Comparison of ENCODE assay signal across 16 mouse cellular contexts in the genomic region with DNA sequence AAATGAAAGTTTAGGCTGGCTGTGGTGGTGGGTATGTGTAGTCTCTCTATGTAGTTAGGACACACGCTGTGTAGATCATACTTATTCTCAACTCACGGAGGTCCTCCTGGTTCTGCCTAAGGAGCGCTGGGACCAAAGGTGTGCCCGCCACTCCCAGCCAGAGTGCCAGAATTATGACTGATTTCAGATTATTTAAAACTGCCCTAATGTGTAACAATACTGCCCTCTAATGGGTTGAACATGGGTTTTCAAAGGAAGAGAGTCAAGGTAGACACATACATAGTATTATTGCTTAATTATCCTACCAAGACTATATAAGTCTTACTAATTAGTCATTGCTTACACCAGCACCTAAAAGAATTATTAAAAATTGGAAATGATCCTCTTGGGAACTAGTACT. TPM values are rescaled to one million over a fixed set of nuclear protein-coding genes. Genes with fewer than 3 reads are reported as not detected.
DNase-seq lines count a peak whose midpoint lies in the region; ATAC-seq and TF ChIP-seq lines count a peak whose summit lies in the region.
"Had no signal": no experiment of that assay in that cellular context is flagged by ENCODE, and none has a peak within 500 bp of the region (broad histone marks: within the 10 kb centered on the region; RNA-seq: fewer than 3 reads in every experiment).

No protein-coding gene starts in this region.

- no peak for TF ChIP-seq EP300 in stomach, postnatal 0 days (optimal IDR thresholded peaks at IDR 0.05)

- peaks cover 39% of the 10 kb centered on the region for H3K36me3 ChIP-seq in hindbrain, postnatal 0 days (ENCODE audit: insufficient read depth, low read length)
- H3K36me3 ChIP-seq in hindbrain, embryonic 13.5 days = peaks cover 55% of the 10 kb centered on the region
- H3K36me3 ChIP-seq in stomach, postnatal 0 days (ENCODE audit: control insufficient read depth, insufficient read depth, low read length) = peaks cover 17% of the 10 kb centered on the region; the same call in 1 of the 2 replicates
- peaks cover 17% of the 10 kb centered on the region for H3K36me3 ChIP-seq in forebrain, embryonic 16.5 days (ENCODE audit: control insufficient read depth, insufficient read depth)

- no peak for ATAC-seq in hindbrain, postnatal 0 days
- no peak for ATAC-seq in hindbrain, embryonic 13.5 days (ENCODE audit: low FRiP score)
- no peak for ATAC-seq in stomach, postnatal 0 days (ENCODE audit: low FRiP score, low TSS enrichment)
- ATAC-seq in forebrain, embryonic 16.5 days = no peak

- H3K27ac ChIP-seq in hindbrain, postnatal 0 days = no peak overlapping the region
- no peak overlapping the region for H3K27ac ChIP-seq in hindbrain, embryonic 13.5 days
- H3K27ac ChIP-seq in bone marrow macrophage, adult 2 months (ENCODE audit: insufficient read depth, low read depth, low read length) = no peak overlapping the region
- H3K27ac ChIP-seq in stomach, postnatal 0 days (replicated peaks) = no peak overlapping the region
- no peak overlapping the region for H3K27ac ChIP-seq in forebrain, embryonic 16.5 days (ENCODE audit: low read length)
- H3K27ac ChIP-seq: forebrain, embryonic 12.5 days; midbrain, embryonic 12.5 days had no signal

- peak; percentile 10 for DNase-seq in hindbrain, postnatal 0 days (ENCODE audit: low spot score)
- DNase-seq in lung, postnatal 10 days = peak; percentile 12
- no peak for DNase-seq in lung, postnatal 25 days (ENCODE audit: low spot score)
- DNase-seq in stomach, postnatal 0 days (ENCODE audit: low spot score) = no peak
- DNase-seq: gastrocnemius, postnatal 14 days; kidney, adult 11 months; spleen, adult 18-20 months had no signal

- H3K27me3 ChIP-seq in hindbrain, postnatal 0 days (ENCODE audit: insufficient read depth, low read length) = no peaks in the 10 kb centered on the region
- H3K27me3 ChIP-seq in hindbrain, embryonic 13.5 days = no peaks in the 10 kb centered on the region
- no peaks in the 10 kb centered on the region for H3K27me3 ChIP-seq in stomach, postnatal 0 days (ENCODE audit: control insufficient read depth, insufficient read depth, low read length)
- H3K27me3 ChIP-seq in forebrain, embryonic 16.5 days (replicated peaks; ENCODE audit: control insufficient read depth, insufficient read depth, low read length) = no peaks in the 10 kb centered on the region
- H3K27me3 ChIP-seq: forebrain, embryonic 12.5 days; midbrain, embryonic 12.5 days had no signal

- peak; percentile 47; the same call in 1 of the 2 replicates for TF ChIP-seq CTCF in hindbrain, postnatal 0 days (IDR thresholded peaks at IDR 0.05; ENCODE audit: low read depth)
- 0 out of 2 replicates have a peak, but pooled peaks have one; percentile 13 for TF ChIP-seq CTCF in bone marrow macrophage, adult 2 months (IDR thresholded peaks at IDR 0.05; ENCODE audit: low read depth, low read length)
- TF ChIP-seq CTCF in stomach, postnatal 0 days (IDR thresholded peaks at IDR 0.05; ENCODE audit: low read depth) = peak; percentile 70

- no peak overlapping the region for H3K4me3 ChIP-seq in hindbrain, postnatal 0 days (ENCODE audit: low read length)
- no peak overlapping the region for H3K4me3 ChIP-seq in hindbrain, embryonic 13.5 days
- no peak overlapping the region for H3K4me3 ChIP-seq in bone marrow macrophage, adult 2 months (ENCODE audit: insufficient read depth, low read length)
- no peak overlapping the region for H3K4me3 ChIP-seq in stomach, postnatal 0 days (ENCODE audit: low read depth, low read length)
- no peak overlapping the region for H3K4me3 ChIP-seq in forebrain, embryonic 16.5 days (replicated peaks; ENCODE audit: low read length)
- H3K4me3 ChIP-seq: forebrain, embryonic 12.5 days; midbrain, embryonic 12.5 days had no signal

- H3K9me3 ChIP-seq in hindbrain, postnatal 0 days (ENCODE audit: low read length) = no peaks in the 10 kb centered on the region
- no peaks in the 10 kb centered on the region for H3K9me3 ChIP-seq in hindbrain, embryonic 13.5 days
- no peaks in the 10 kb centered on the region for H3K9me3 ChIP-seq in stomach, postnatal 0 days (ENCODE audit: control insufficient read depth, low read length)
- no peaks in the 10 kb centered on the region for H3K9me3 ChIP-seq in forebrain, embryonic 16.5 days (ENCODE audit: control insufficient read depth, low read length)
- H3K9me3 ChIP-seq: forebrain, embryonic 12.5 days; midbrain, embryonic 12.5 days had no signal

- no peaks in the 10 kb centered on the region for H3K4me1 ChIP-seq in hindbrain, postnatal 0 days (ENCODE audit: insufficient read depth, low read length)
- no peaks in the 10 kb centered on the region for H3K4me1 ChIP-seq in hindbrain, embryonic 13.5 days (replicated peaks)
- no peaks in the 10 kb centered on the region for H3K4me1 ChIP-seq in bone marrow macrophage, adult 2 months (ENCODE audit: control insufficient read depth, insufficient read depth, low read length)
- H3K4me1 ChIP-seq in stomach, postnatal 0 days (replicated peaks; ENCODE audit: control insufficient read depth, insufficient read depth) = no peaks in the 10 kb centered on the region
- no peaks in the 10 kb centered on the region for H3K4me1 ChIP-seq in forebrain, embryonic 16.5 days (replicated peaks; ENCODE audit: control insufficient read depth, insufficient read depth, low read length)
- H3K4me1 ChIP-seq: forebrain, embryonic 12.5 days; midbrain, embryonic 12.5 days had no signal

- H3K9ac ChIP-seq in hindbrain, postnatal 0 days (replicated peaks; ENCODE audit: low read length) = no peak overlapping the region
- no peak overlapping the region for H3K9ac ChIP-seq in hindbrain, embryonic 13.5 days
- no peak overlapping the region for H3K9ac ChIP-seq in stomach, postnatal 0 days (ENCODE audit: low read length)
- no peak overlapping the region for H3K9ac ChIP-seq in forebrain, embryonic 16.5 days (replicated peaks; ENCODE audit: low read depth, low read length)
- H3K9ac ChIP-seq: forebrain, embryonic 12.5 days; midbrain, embryonic 12.5 days had no signal

- H3K4me2 ChIP-seq in hindbrain, postnatal 0 days (ENCODE audit: low read depth, low read length) = no peak overlapping the region
- H3K4me2 ChIP-seq in hindbrain, embryonic 13.5 days = no peak overlapping the region
- H3K4me2 ChIP-seq in stomach, postnatal 0 days (replicated peaks; ENCODE audit: low read depth) = no peak overlapping the region
- no peak overlapping the region for H3K4me2 ChIP-seq in forebrain, embryonic 16.5 days (ENCODE audit: low read length)
- H3K4me2 ChIP-seq: forebrain, embryonic 12.5 days; midbrain, embryonic 12.5 days had no signal

- WGBS in hindbrain, postnatal 0 days = 87% methylated on average over 4 of the region's 4 CpGs
- 91% methylated on average over 4 of the region's 4 CpGs for WGBS in hindbrain, embryonic 13.5 days
- WGBS in stomach, postnatal 0 days = 87% methylated on average over 4 of the region's 4 CpGs
- WGBS in forebrain, embryonic 16.5 days = 82% methylated on average over 4 of the region's 4 CpGs

- no peak for TF ChIP-seq POLR2A in bone marrow macrophage, adult 2 months (IDR thresholded peaks at IDR 0.05; ENCODE audit: borderline replicate concordance, low read depth, low read length)

RNA-seq across cellular contexts. Expression of gene P4ha1, which starts 35.6 kb away (rescaled TPM):
- total RNA-seq in hindbrain, postnatal 0 days (2014; rRNA removed) = 17.6 and 18.3 TPM in 2 replicates
- polyA plus RNA-seq in hindbrain, postnatal 0 days (2015; fragmentation: Nextera tagmentation; extraction: Ambion mirVana) = 12.7 and 13.3 TPM in 2 replicates
- polyA plus RNA-seq in hindbrain, embryonic 13.5 days (2015; fragmentation: Nextera tagmentation; extraction: Ambion mirVana) = 28.7 and 29.9 TPM in 2 replicates
- 58.7 and 59.2 TPM in 2 replicates for polyA plus RNA-seq in bone marrow macrophage, adult 2 months (2012; ENCODE audit: insufficient read depth, insufficient read length, missing spikeins)
- polyA plus RNA-seq in stomach, postnatal 0 days (2015; fragmentation: Nextera tagmentation; extraction: Ambion mirVana) = 13.9 and 17.9 TPM in 2 replicates
- polyA plus RNA-seq in forebrain, embryonic 16.5 days (2015; fragmentation: Nextera tagmentation; extraction: Ambion mirVana) = 32.8 and 46.6 TPM in 2 replicates

RNA-seq across cellular contexts. Expression of gene Gm10273, which starts 36.7 kb away (rescaled TPM):
- total RNA-seq in hindbrain, postnatal 0 days (2014; rRNA removed) = 1.3 and 5.9 TPM in 2 replicates
- polyA plus RNA-seq in hindbrain, postnatal 0 days (2015; fragmentation: Nextera tagmentation; extraction: Ambion mirVana) = 4.0 and 7.7 TPM in 2 replicates
- polyA plus RNA-seq in hindbrain, embryonic 13.5 days (2015; fragmentation: Nextera tagmentation; extraction: Ambion mirVana) = 1.6 and 2.9 TPM in 2 replicates
- polyA plus RNA-seq in bone marrow macrophage, adult 2 months (2012; ENCODE audit: insufficient read depth, insufficient read length, missing spikeins) = 22.1 and 25.2 TPM in 2 replicates
- polyA plus RNA-seq in stomach, postnatal 0 days (2015; fragmentation: Nextera tagmentation; extraction: Ambion mirVana) = 1.4 and 3.6 TPM in 2 replicates
- 2.1 and 7.6 TPM in 2 replicates for polyA plus RNA-seq in forebrain, embryonic 16.5 days (2015; fragmentation: Nextera tagmentation; extraction: Ambion mirVana)

RNA-seq across cellular contexts. Expression of gene Pla2g12b, which starts 44.7 kb away (rescaled TPM):
- total RNA-seq in hindbrain, postnatal 0 days (2014; rRNA removed) = not detected in 2 replicates
- polyA plus RNA-seq in hindbrain, postnatal 0 days (2015; fragmentation: Nextera tagmentation; extraction: Ambion mirVana) = not detected in 2 replicates
- polyA plus RNA-seq in hindbrain, embryonic 13.5 days (2015; fragmentation: Nextera tagmentation; extraction: Ambion mirVana) = not detected in 2 replicates
- polyA plus RNA-seq in bone marrow macrophage, adult 2 months (2012; ENCODE audit: insufficient read depth, insufficient read length, missing spikeins) = not detected in 2 replicates
- polyA plus RNA-seq in stomach, postnatal 0 days (2015; fragmentation: Nextera tagmentation; extraction: Ambion mirVana) = 34.6 and 38.5 TPM in 2 replicates
- not detected in 2 replicates for polyA plus RNA-seq in forebrain, embryonic 16.5 days (2015; fragmentation: Nextera tagmentation; extraction: Ambion mirVana)
- total RNA-seq: heart, postnatal 10 days; layer of hippocampus, postnatal 10 days; neutrophil, adult 5-6 weeks had no signal
- polyA plus RNA-seq: forebrain, embryonic 12.5 days; limb, embryonic 14.5 days; midbrain, embryonic 12.5 days had no signal

Comparison
In these comparisons a context has a peak if more than half of its experiments do, and no peak if none do; other contexts are left out.
1. DNase-seq: peak in hindbrain, postnatal 0 days (single experiment) and lung, postnatal 10 days (single experiment); none in lung, postnatal 25 days (single experiment) and stomach, postnatal 0 days (single experiment).
2. CTCF ChIP-seq: peak in every context shown above with its lines; median percentile 70 in stomach, postnatal 0 days; 47 in hindbrain, postnatal 0 days; 13 in bone marrow macrophage, adult 2 months.
3. RNA of gene Pla2g12b, which starts 44.7 kb away (polyA plus RNA-seq): 34.6 to 38.5 TPM in stomach, postnatal 0 days; not detected in hindbrain, postnatal 0 days, not detected in hindbrain, embryonic 13.5 days, not detected in bone marrow macrophage, adult 2 months and not detected in forebrain, embryonic 16.5 days; every median in the first group is over 10 times any median in the second.